18 mouse cellular contexts compared by ENCODE assay signal in genomic region chr4:124738013-124738412, GRCm38 (mm10). TPM values are rescaled to one million over a fixed set of nuclear protein-coding genes. Genes with fewer than 3 reads are reported as not detected.
DNase-seq lines count a peak whose midpoint lies in the region; ATAC-seq and TF ChIP-seq lines count a peak whose summit lies in the region.
"Had no signal": no experiment of that assay in that cellular context is flagged by ENCODE, and none has a peak within 500 bp of the region (broad histone marks: within the 10 kb centered on the region; RNA-seq: fewer than 3 reads in every experiment).

No protein-coding gene starts in this region.

- H3K27me3 ChIP-seq in forebrain, postnatal 0 days (ENCODE audit: insufficient read depth, low read length): no peaks in the 10 kb centered on the region
- H3K27me3 ChIP-seq in forebrain, embryonic 14.5 days (replicated peaks; ENCODE audit: control insufficient read depth, insufficient read depth, low read length): no peaks in the 10 kb centered on the region

- peaks cover 9% of the 10 kb centered on the region; the same call in 1 of the 2 replicates for H3K4me1 ChIP-seq in forebrain, postnatal 0 days (ENCODE audit: insufficient read depth)
- H3K4me1 ChIP-seq in forebrain, embryonic 14.5 days (ENCODE audit: control insufficient read depth, insufficient read depth, low read length): peaks cover 3% of the 10 kb centered on the region; the same call in 1 of the 2 replicates

- H3K9me3 ChIP-seq in forebrain, postnatal 0 days (ENCODE audit: low read length): no peaks in the 10 kb centered on the region
- H3K9me3 ChIP-seq in forebrain, embryonic 14.5 days (replicated peaks; ENCODE audit: control insufficient read depth, low read length): no peaks in the 10 kb centered on the region

- no peak for ATAC-seq in forebrain, postnatal 0 days
- no peak for ATAC-seq in forebrain, embryonic 14.5 days

- DNase-seq in forebrain, postnatal 0 days: no peak
- no peak for DNase-seq in forebrain, embryonic 14.5 days (ENCODE audit: low spot score)
- DNase-seq in layer of hippocampus, adult 2 months (ENCODE audit: low spot score in 2 of 2): no peak
- no peak for DNase-seq in layer of hippocampus, adult 9-11 months
- peak; percentile 7 for DNase-seq in thymus, postnatal 0 days (ENCODE audit: low spot score)
- no peak for DNase-seq in thymus, postnatal 25 days
- DNase-seq in adrenal gland, postnatal 10 days: no peak
- DNase-seq in ovary, postnatal 36 days (ENCODE audit: low spot score): no peak
- DNase-seq: cerebellum, adult 9-10 months; gastrocnemius, adult 2 months; kidney, adult 8-10 months; kidney, postnatal 4 days; lung, adult 18-20 months; lung, postnatal 4 days; midbrain, embryonic 14.5 days; spleen, adult 18-20 months; thymus, adult 18-20 months had no signal

- H3K36me3 ChIP-seq in forebrain, postnatal 0 days (ENCODE audit: insufficient read depth): peaks cover 6% of the 10 kb centered on the region
- H3K36me3 ChIP-seq in forebrain, embryonic 14.5 days (ENCODE audit: control insufficient read depth, insufficient read depth, low read length): peaks cover 9% of the 10 kb centered on the region

- no peak overlapping the region for H3K27ac ChIP-seq in forebrain, postnatal 0 days (ENCODE audit: low read depth, low read length)
- no peak overlapping the region for H3K27ac ChIP-seq in forebrain, embryonic 14.5 days (ENCODE audit: low read depth, low read length)
- no peak overlapping the region for H3K27ac ChIP-seq in layer of hippocampus, adult 2 months
- H3K27ac ChIP-seq: gastrocnemius, adult 2 months had no signal

- no peak overlapping the region for H3K9ac ChIP-seq in forebrain, postnatal 0 days
- no peak overlapping the region for H3K9ac ChIP-seq in forebrain, embryonic 14.5 days (ENCODE audit: low read length)

- WGBS in forebrain, postnatal 0 days: 60% methylated on average over 4 of the region's 4 CpGs
- 57% methylated on average over 4 of the region's 4 CpGs for WGBS in forebrain, embryonic 14.5 days

- no peak overlapping the region for H3K4me2 ChIP-seq in forebrain, postnatal 0 days (ENCODE audit: low read depth)
- no peak overlapping the region for H3K4me2 ChIP-seq in forebrain, embryonic 14.5 days (ENCODE audit: low read length)

- TF ChIP-seq CTCF in forebrain, postnatal 0 days (IDR thresholded peaks at IDR 0.05; ENCODE audit: low read depth): peak; percentile 2
- TF ChIP-seq CTCF in layer of hippocampus, adult 2 months (conservative IDR thresholded peaks at IDR 0.05): peak; percentile 55

- H3K4me3 ChIP-seq in forebrain, postnatal 0 days (ENCODE audit: low read depth, low read length): no peak overlapping the region
- no peak overlapping the region for H3K4me3 ChIP-seq in forebrain, embryonic 14.5 days (ENCODE audit: low read depth, low read length)
- no peak overlapping the region for H3K4me3 ChIP-seq in layer of hippocampus, adult 2 months
- H3K4me3 ChIP-seq: gastrocnemius, adult 2 months; myocyte had no signal

RNA-seq across cellular contexts. Expression of gene Inpp5b, which starts 3.6 kb away (rescaled TPM):
- total RNA-seq in forebrain, postnatal 0 days (2014; rRNA removed): 17.9 and 21.7 TPM in 2 replicates
- polyA plus RNA-seq in forebrain, postnatal 0 days (2015; fragmentation: Nextera tagmentation; extraction: Ambion mirVana): 8.0 and 11.2 TPM in 2 replicates
- 20.8 and 22.1 TPM in 2 replicates for polyA plus RNA-seq in forebrain, embryonic 14.5 days (2014; fragmentation: Nextera tagmentation; extraction: Ambion mirVana)
- total RNA-seq in layer of hippocampus, adult 2 months (2021): 10 to 100 TPM; 43.6 to 51.2 TPM
- 45.8 and 46.8 TPM in 2 replicates for polyA plus RNA-seq in thymus, postnatal 0 days (2015; fragmentation: Nextera tagmentation; extraction: Ambion mirVana)
- 10 to 100 TPM; 20.4 to 25.4 TPM for total RNA-seq in adrenal gland, postnatal 10 days (2021)

RNA-seq across cellular contexts. Expression of gene Sf3a3, which starts 23.4 kb away (rescaled TPM):
- total RNA-seq in forebrain, postnatal 0 days (2014; rRNA removed): 46.3 and 54.4 TPM in 2 replicates
- 68.3 and 84.1 TPM in 2 replicates for polyA plus RNA-seq in forebrain, postnatal 0 days (2015; fragmentation: Nextera tagmentation; extraction: Ambion mirVana)
- 118 TPM in 2 replicates for polyA plus RNA-seq in forebrain, embryonic 14.5 days (2014; fragmentation: Nextera tagmentation; extraction: Ambion mirVana)
- 10 to 100 TPM; 35.1 to 35.7 TPM for total RNA-seq in layer of hippocampus, adult 2 months (2021)
- 136 and 155 TPM in 2 replicates for polyA plus RNA-seq in thymus, postnatal 0 days (2015; fragmentation: Nextera tagmentation; extraction: Ambion mirVana)
- 10 to 100 TPM; 39.2 to 40.3 TPM for total RNA-seq in adrenal gland, postnatal 10 days (2021)

RNA-seq across cellular contexts. Expression of gene Fhl3, which starts 37.5 kb away (rescaled TPM):
- total RNA-seq in forebrain, postnatal 0 days (2014; rRNA removed): 2.5 and 3.0 TPM in 2 replicates
- 1.4 and 2.0 TPM in 2 replicates for polyA plus RNA-seq in forebrain, postnatal 0 days (2015; fragmentation: Nextera tagmentation; extraction: Ambion mirVana)
- polyA plus RNA-seq in forebrain, embryonic 14.5 days (2014; fragmentation: Nextera tagmentation; extraction: Ambion mirVana): 1.4 TPM in 2 replicates
- total RNA-seq in layer of hippocampus, adult 2 months (2021): 1 to 10 TPM; 1.4 to 1.5 TPM
- polyA plus RNA-seq in thymus, postnatal 0 days (2015; fragmentation: Nextera tagmentation; extraction: Ambion mirVana): 9.4 and 10.2 TPM in 2 replicates
- 10 to 100 TPM in 1 of 2 experiments, 1 to 10 TPM in 1; 9.5 to 15.8 TPM for total RNA-seq in adrenal gland, postnatal 10 days (2021)

RNA-seq across cellular contexts. Expression of gene Utp11, which starts 44.6 kb away (rescaled TPM):
- total RNA-seq in forebrain, postnatal 0 days (2014; rRNA removed): 14.2 and 16.2 TPM in 2 replicates
- 30.9 and 33.0 TPM in 2 replicates for polyA plus RNA-seq in forebrain, postnatal 0 days (2015; fragmentation: Nextera tagmentation; extraction: Ambion mirVana)
- polyA plus RNA-seq in forebrain, embryonic 14.5 days (2014; fragmentation: Nextera tagmentation; extraction: Ambion mirVana): 34.5 and 42.0 TPM in 2 replicates
- total RNA-seq in layer of hippocampus, adult 2 months (2021): 10 to 100 TPM; 16.6 to 18.6 TPM
- polyA plus RNA-seq in thymus, postnatal 0 days (2015; fragmentation: Nextera tagmentation; extraction: Ambion mirVana): 76.4 and 76.7 TPM in 2 replicates
- total RNA-seq in adrenal gland, postnatal 10 days (2021): 10 to 100 TPM; 29.4 to 29.9 TPM
